Mouse (Mus musculus): ENCODE data around the gene Gpr142. TPM values are rescaled to one million over a fixed set of nuclear protein-coding genes. Genes with fewer than 3 reads are reported as not detected.
A peak's percentile ranks its signal among the peaks of the same experiment; 100 is the strongest.

The Gpr142 gene
- total and polyA plus RNA-seq, 2 experiments from 2014 or later = not detected

- Histone ChIP-seq H3K27me3 (ENCODE audit: control insufficient read depth, insufficient read depth, low read length) (peaks cover 88% of the 10 kb centered on the region), H3K27ac (ENCODE audit: low read depth) (no peak overlapping the region), H3K4me1 (ENCODE audit: control insufficient read depth, insufficient read depth) (0 out of 2 replicates have a peak, but pooled peaks cover 3% of the 10 kb centered on the region), H3K4me2 (ENCODE audit: low read depth, low read length) (peak overlapping the region; percentile 48; the same call in 1 of the 2 replicates), H3K4me3 (ENCODE audit: low read depth, low read length) (0 out of 2 replicates have a peak overlapping the region, but pooled peaks have one; percentile 12), H3K9me3 (replicated peaks; ENCODE audit: control insufficient read depth, low read length) (no peaks in the 10 kb centered on the region), H3K9ac (replicated peaks; ENCODE audit: low read depth, low read length) (no peak overlapping the region), H3K36me3 (replicated peaks; ENCODE audit: control insufficient read depth, insufficient read depth, low read length) (no peaks in the 10 kb centered on the region)
- TF ChIP-seq EP300 (IDR thresholded peaks at IDR 0.05; ENCODE audit: low read depth) = no peak
- TF ChIP-seq CTCF (IDR thresholded peaks at IDR 0.05; ENCODE audit: low read depth) = no peak
- ATAC-seq (ENCODE audit: insufficient read depth, low read depth) (no peak), DNase-seq (ENCODE audit: low spot score) (no peak)
- WGBS = 47% methylated on average over 10 of the region's 10 CpGs
Measured at GRCm38 (mm10) chr11:114785892-114786291, 12.8 kb upstream of the Gpr142 start.

- DNase-seq (ENCODE audit: low spot score) (no peak), ATAC-seq (ENCODE audit: insufficient read depth, low read depth) (no peak)
- H3K36me3 ChIP-seq (replicated peaks; ENCODE audit: control insufficient read depth, insufficient read depth, low read length) = no peaks in the 10 kb centered on the region
- peak overlapping the region; percentile 12 for H3K4me3 ChIP-seq (ENCODE audit: low read depth, low read length)
- WGBS = 2% methylated on average over 43 of the region's 43 CpGs
- peak overlapping the region; percentile 48 for H3K4me2 ChIP-seq (ENCODE audit: low read depth, low read length)
- peaks cover 88% of the 10 kb centered on the region for H3K27me3 ChIP-seq (ENCODE audit: control insufficient read depth, insufficient read depth, low read length)
- H3K27ac ChIP-seq (ENCODE audit: low read depth) = no peak overlapping the region
- no peak for TF ChIP-seq CTCF (IDR thresholded peaks at IDR 0.05; ENCODE audit: low read depth)
- TF ChIP-seq EP300 (IDR thresholded peaks at IDR 0.05; ENCODE audit: low read depth) = no peak
- 0 out of 2 replicates have a peak, but pooled peaks cover 3% of the 10 kb centered on the region for H3K4me1 ChIP-seq (ENCODE audit: control insufficient read depth, insufficient read depth)
- H3K9me3 ChIP-seq (replicated peaks; ENCODE audit: control insufficient read depth, low read length) = no peaks in the 10 kb centered on the region
- H3K9ac ChIP-seq (replicated peaks; ENCODE audit: low read depth, low read length) = no peak overlapping the region
Measured at GRCm38 (mm10) chr11:114786326-114786725, 12.4 kb upstream of the Gpr142 start.

- 0 out of 2 replicates have a peak, but pooled peaks cover 13% of the 10 kb centered on the region for H3K4me1 ChIP-seq (ENCODE audit: control insufficient read depth, insufficient read depth)
- no peak for TF ChIP-seq CTCF (IDR thresholded peaks at IDR 0.05; ENCODE audit: low read depth)
- TF ChIP-seq EP300 (IDR thresholded peaks at IDR 0.05; ENCODE audit: low read depth) = no peak
- H3K9me3 ChIP-seq (replicated peaks; ENCODE audit: control insufficient read depth, low read length) = no peaks in the 10 kb centered on the region
- 88% methylated on average over 3 of the region's 3 CpGs for WGBS
- H3K4me3 ChIP-seq (ENCODE audit: low read depth, low read length) = no peak overlapping the region
- no peak for ATAC-seq (ENCODE audit: insufficient read depth, low read depth)
- no peak overlapping the region for H3K4me2 ChIP-seq (ENCODE audit: low read depth, low read length)
- no peaks in the 10 kb centered on the region for H3K36me3 ChIP-seq (replicated peaks; ENCODE audit: control insufficient read depth, insufficient read depth, low read length)
- no peak overlapping the region for H3K9ac ChIP-seq (replicated peaks; ENCODE audit: low read depth, low read length)
- no peak for DNase-seq (ENCODE audit: low spot score)
- no peak overlapping the region for H3K27ac ChIP-seq (ENCODE audit: low read depth)
- H3K27me3 ChIP-seq (ENCODE audit: control insufficient read depth, insufficient read depth, low read length) = peaks cover 93% of the 10 kb centered on the region
Measured at GRCm38 (mm10) chr11:114787611-114788010, 11.1 kb upstream of the Gpr142 start.

GRCm38 (mm10) chr11:114789061-114789714, 9.5 kb upstream of the Gpr142 start:
- peaks cover 97% of the 10 kb centered on the region for H3K27me3 ChIP-seq (ENCODE audit: control insufficient read depth, insufficient read depth, low read length)

GRCm38 (mm10) chr11:114789716-114790115, 9.0 kb upstream of the Gpr142 start:
- H3K4me2 ChIP-seq (ENCODE audit: low read depth, low read length) = 0 out of 2 replicates have a peak overlapping the region, but pooled peaks have one; percentile 47
- no peaks in the 10 kb centered on the region for H3K36me3 ChIP-seq (replicated peaks; ENCODE audit: control insufficient read depth, insufficient read depth, low read length)
- WGBS = 47% methylated on average over 9 of the region's 9 CpGs
- peaks cover 99% of the 10 kb centered on the region for H3K27me3 ChIP-seq (ENCODE audit: control insufficient read depth, insufficient read depth, low read length)
- H3K4me3 ChIP-seq (ENCODE audit: low read depth, low read length) = no peak overlapping the region
- no peak overlapping the region for H3K27ac ChIP-seq (ENCODE audit: low read depth)
- no peaks in the 10 kb centered on the region for H3K9me3 ChIP-seq (replicated peaks; ENCODE audit: control insufficient read depth, low read length)
- 0 out of 2 replicates have a peak, but pooled peaks cover 13% of the 10 kb centered on the region for H3K4me1 ChIP-seq (ENCODE audit: control insufficient read depth, insufficient read depth)
- TF ChIP-seq CTCF (IDR thresholded peaks at IDR 0.05; ENCODE audit: low read depth) (no peak), EP300 (IDR thresholded peaks at IDR 0.05; ENCODE audit: low read depth) (no peak)
- ATAC-seq (ENCODE audit: insufficient read depth, low read depth) (no peak), DNase-seq (ENCODE audit: low spot score) (no peak)
- H3K9ac ChIP-seq (replicated peaks; ENCODE audit: low read depth, low read length) = no peak overlapping the region

More at GRCm38 (mm10) chr11:114789061-114789714, 9.5 kb upstream of the Gpr142 start:
- Histone ChIP-seq H3K4me2 (ENCODE audit: low read depth, low read length) (peak overlapping the region; percentile 47; the same call in 1 of the 2 replicates), H3K9me3 (replicated peaks; ENCODE audit: control insufficient read depth, low read length) (no peaks in the 10 kb centered on the region), H3K9ac (replicated peaks; ENCODE audit: low read depth, low read length) (no peak overlapping the region; the same call in 1 of the 2 replicates), H3K27ac (ENCODE audit: low read depth) (no peak overlapping the region), H3K36me3 (replicated peaks; ENCODE audit: control insufficient read depth, insufficient read depth, low read length) (no peaks in the 10 kb centered on the region), H3K4me3 (ENCODE audit: low read depth, low read length) (peak overlapping the region; percentile 4; the same call in 1 of the 2 replicates), H3K4me1 (ENCODE audit: control insufficient read depth, insufficient read depth) (0 out of 2 replicates have a peak, but pooled peaks cover 13% of the 10 kb centered on the region)
- 11% methylated on average over 30 of the region's 30 CpGs for WGBS
- TF ChIP-seq CTCF (IDR thresholded peaks at IDR 0.05; ENCODE audit: low read depth) = peak; percentile 87
- TF ChIP-seq EP300 (IDR thresholded peaks at IDR 0.05; ENCODE audit: low read depth) = no peak
- ATAC-seq (ENCODE audit: insufficient read depth, low read depth) = peak; percentile 63
- DNase-seq (ENCODE audit: low spot score) = peak; percentile 61
